Mouse (Mus musculus) bone marrow macrophage, adult 2 months (primary cell): ENCODE measurements around the gene Clic3. TPM values are rescaled to one million over a fixed set of nuclear protein-coding genes. Genes with fewer than 3 reads are reported as not detected.

ENCODE experiments used
- H3K27ac ChIP-seq: 2 replicates; pipeline ENCODE4 v1.5.1; 2012; ENCODE audit warnings: low read depth, low read length; ENCODE audit not compliant: insufficient read depth
- H3K4me1 ChIP-seq: 2 replicates; pipeline ENCODE4 v1.6.1; 2012; ENCODE audit warnings: low read length; ENCODE audit not compliant: control insufficient read depth, insufficient read depth
- H3K4me3 ChIP-seq: 2 replicates; pipeline ENCODE4 v1.5.1; 2012; ENCODE audit warnings: mild to moderate bottlenecking, low read length, moderate library complexity; ENCODE audit not compliant: insufficient read depth
- CTCF ChIP-seq: IDR thresholded peaks from 2 replicates; pipeline ENCODE4 v1.5.1; 2012; ENCODE audit warnings: low read depth, mild to moderate bottlenecking, low read length, moderate library complexity
- POLR2A ChIP-seq: IDR thresholded peaks from 2 replicates; pipeline ENCODE4 v1.6.1; 2012; ENCODE audit warnings: mild to moderate bottlenecking, low read depth, low read length, borderline replicate concordance
- polyA plus RNA-seq: library from polyadenylated mRNA; stranded (reverse); fragments of >200 nt; gene quantifications from 2 replicates; pipeline ENCODE4 v1.2.4, GENCODE M21; 2012; ENCODE audit not compliant: missing spikeins, insufficient read depth, insufficient read length

Gene Clic3
- polyA plus RNA-seq, 1 experiment, result not detected

- no peak overlapping the region for H3K4me3 ChIP-seq
- TF ChIP-seq CTCF (no peak), POLR2A (no peak)
- H3K27ac ChIP-seq, result no peak overlapping the region
- H3K4me1 ChIP-seq, result peaks cover 26% of the 10 kb centered on the region
Observed at GRCm38 (mm10) chr2:25427256-25427655, 29.4 kb upstream of the Clic3 start.

GRCm38 (mm10) chr2:25428442-25429236 is 28.0 kb upstream of the Clic3 start, which contains the start of gene Abca2:
TSS of gene Abca2 (plus strand) at chr2:25428703.
- Histone ChIP-seq H3K4me1 (peaks cover 15% of the 10 kb centered on the region), H3K4me3 (peak within 1 kb of the TSS; percentile 77), H3K27ac (no peak within 1 kb of the TSS)
- TF ChIP-seq POLR2A (no peak), CTCF (peak; percentile 59)

GRCm38 (mm10) chr2:25429435-25430180 is 27.0 kb upstream of the Clic3 start:
- TF ChIP-seq POLR2A, result no peak
- TF ChIP-seq CTCF, result no peak
- Histone ChIP-seq H3K27ac (no peak overlapping the region), H3K4me1 (peaks cover 10% of the 10 kb centered on the region), H3K4me3 (peak overlapping the region; percentile 77)

- TF ChIP-seq POLR2A (no peak), CTCF (no peak)
- Histone ChIP-seq H3K27ac (no peak overlapping the region), H3K4me3 (no peak overlapping the region), H3K4me1 (peaks cover 10% of the 10 kb centered on the region)
Observed at GRCm38 (mm10) chr2:25430395-25431233, 26.0 kb upstream of the Clic3 start.

GRCm38 (mm10) chr2:25431308-25431855 is 25.3 kb upstream of the Clic3 start:
- H3K27ac ChIP-seq, result no peak overlapping the region
- peaks cover 7% of the 10 kb centered on the region for H3K4me1 ChIP-seq
- TF ChIP-seq POLR2A, result no peak
- no peak for TF ChIP-seq CTCF
- H3K4me3 ChIP-seq, result no peak overlapping the region

- Histone ChIP-seq H3K4me1 (peaks cover 3% of the 10 kb centered on the region; the same call in 1 of the 2 replicates), H3K27ac (no peak overlapping the region), H3K4me3 (no peak overlapping the region)
- TF ChIP-seq POLR2A, result no peak
- no peak for TF ChIP-seq CTCF
Observed at GRCm38 (mm10) chr2:25432326-25433098, 24.1 kb upstream of the Clic3 start.

GRCm38 (mm10) chr2:25433101-25433500 is 23.5 kb upstream of the Clic3 start:
- TF ChIP-seq POLR2A, result no peak
- no peak for TF ChIP-seq CTCF
- Histone ChIP-seq H3K27ac (no peak overlapping the region), H3K4me3 (no peak overlapping the region), H3K4me1 (peaks cover 1% of the 10 kb centered on the region; the same call in 1 of the 2 replicates)

- no peak overlapping the region for H3K4me3 ChIP-seq
- no peaks in the 10 kb centered on the region for H3K4me1 ChIP-seq
- H3K27ac ChIP-seq, result no peak overlapping the region
- TF ChIP-seq CTCF (no peak), POLR2A (no peak)
Observed at GRCm38 (mm10) chr2:25434292-25434691, 22.3 kb upstream of the Clic3 start.

GRCm38 (mm10) chr2:25436286-25436820 is 20.3 kb upstream of the Clic3 start:
- Histone ChIP-seq H3K4me1 (no peaks in the 10 kb centered on the region), H3K27ac (no peak overlapping the region), H3K4me3 (no peak overlapping the region)
- no peak for TF ChIP-seq CTCF
- no peak for TF ChIP-seq POLR2A
